Mouse (Mus musculus): Measurements from ENCODE around the gene Clspn. TPM values are rescaled to one million over a fixed set of nuclear protein-coding genes. Genes with fewer than 3 reads are reported as not detected.
A peak's percentile ranks its signal among the peaks of the same experiment; 100 is the strongest.

The Clspn gene
- polyA plus RNA-seq, 1 experiment from 2014 or later: 34.4 TPM

DNA sequence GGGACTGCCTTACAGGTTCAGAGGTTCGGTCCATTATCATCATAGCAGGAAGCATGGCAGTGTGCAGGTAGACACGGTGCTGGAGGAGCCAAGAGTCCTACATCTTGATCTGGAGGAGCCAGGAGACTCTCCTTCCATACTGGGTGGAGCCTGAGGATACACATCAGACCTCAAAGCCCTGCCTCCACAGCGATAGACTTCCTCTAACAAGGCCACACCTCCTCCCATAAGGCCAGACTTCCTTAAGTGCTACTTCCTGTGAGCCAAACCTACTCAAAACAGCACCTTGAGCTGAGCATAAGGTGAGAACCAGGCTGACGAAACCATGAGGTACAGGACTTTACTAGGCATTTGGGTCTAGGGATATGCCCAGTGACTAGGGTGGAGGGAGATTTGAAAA is 59.6 kb downstream of the Clspn start:
- Histone ChIP-seq H3K4me2 (no peak overlapping the region), H3K4me3 (no peak overlapping the region), H3K9me3 (no peaks in the 10 kb centered on the region), H3K36me3 (peaks cover 21% of the 10 kb centered on the region), H3K4me1 (peaks cover 11% of the 10 kb centered on the region), H3K27ac (no peak overlapping the region), H3K9ac (no peak overlapping the region), H3K27me3 (peaks cover 7% of the 10 kb centered on the region; the same call in 1 of the 2 replicates)
- no peak for ATAC-seq (ENCODE audit: insufficient number of reproducible peaks, low FRiP score, low TSS enrichment, low read depth)
- 84% methylated on average over 4 of the region's 4 CpGs for WGBS

DNA sequence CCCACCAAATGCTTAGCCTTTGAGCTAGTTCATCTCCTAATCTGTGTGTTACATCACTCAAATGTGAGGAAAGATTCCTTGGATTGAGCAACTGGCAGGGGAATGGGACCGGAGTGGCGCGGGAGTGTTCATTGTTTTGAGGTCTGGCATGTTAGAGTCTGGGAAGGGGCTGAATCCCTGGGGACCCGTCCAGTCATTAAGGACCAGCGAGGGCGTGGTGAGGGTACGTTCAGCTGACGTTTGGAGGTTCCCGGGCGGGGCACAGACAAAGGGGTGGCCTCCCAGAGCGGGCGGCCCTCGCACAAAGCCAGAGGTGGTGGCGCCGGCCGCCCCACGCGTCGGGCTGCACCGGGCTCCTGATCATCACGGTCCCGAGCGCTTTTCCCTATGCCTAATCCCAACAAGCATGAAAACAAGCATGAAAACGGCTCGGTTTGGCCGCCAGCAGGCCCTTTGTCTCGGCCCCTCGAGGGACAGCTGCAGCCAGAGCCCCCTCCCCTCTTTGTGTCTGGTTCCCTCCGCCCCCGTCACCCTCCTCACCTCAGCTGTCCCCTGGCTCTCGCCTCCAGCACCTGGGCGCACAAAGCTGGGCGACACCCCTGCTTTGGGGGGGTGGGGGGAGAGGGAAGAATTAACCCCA is 63.1 kb downstream of the Clspn start:
- ATAC-seq (ENCODE audit: insufficient number of reproducible peaks, low FRiP score, low TSS enrichment, low read depth): peak; percentile 42; the same call in 1 of the 2 replicates
- H3K27me3 ChIP-seq: peaks cover 7% of the 10 kb centered on the region; the same call in 1 of the 2 replicates
- peak overlapping the region; percentile 58 for H3K4me2 ChIP-seq
- H3K9ac ChIP-seq: 0 out of 2 replicates have a peak overlapping the region, but pooled peaks have one; percentile 14
- peaks cover 11% of the 10 kb centered on the region for H3K4me1 ChIP-seq
- H3K9me3 ChIP-seq: no peaks in the 10 kb centered on the region
- H3K36me3 ChIP-seq: 0 out of 2 replicates have a peak, but pooled peaks cover 2% of the 10 kb centered on the region
- 2% methylated on average over 33 of the region's 33 CpGs for WGBS
- no peak overlapping the region for H3K27ac ChIP-seq
- peak overlapping the region; percentile 29 for H3K4me3 ChIP-seq

DNA sequence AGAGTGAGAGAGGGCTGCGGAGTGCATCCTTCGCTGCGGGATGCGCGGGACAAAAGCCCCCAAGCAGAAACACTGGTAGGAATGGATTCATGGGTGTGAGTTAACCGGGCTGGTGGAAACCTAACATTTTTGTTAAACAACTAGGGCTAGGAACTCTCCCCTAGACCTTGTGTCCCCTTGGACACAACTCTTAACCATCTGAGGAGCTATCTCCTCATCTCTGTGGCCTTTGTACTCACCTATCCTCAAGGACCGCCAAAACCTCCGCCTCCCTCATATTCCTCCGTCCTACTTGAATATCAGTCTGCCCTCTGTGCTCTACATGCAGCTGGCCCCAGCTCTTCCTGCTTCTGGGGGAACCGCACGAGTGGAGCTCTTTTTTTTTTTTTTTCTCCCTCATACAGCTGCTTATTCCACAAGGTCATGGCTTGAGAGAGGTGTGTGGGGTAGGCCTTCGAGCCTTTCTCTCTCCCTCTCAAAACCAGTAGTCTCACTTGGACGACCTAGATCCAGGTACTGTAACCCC is 63.7 kb downstream of the Clspn start:
- H3K36me3 ChIP-seq: no peaks in the 10 kb centered on the region
- WGBS: 28% methylated on average over 13 of the region's 13 CpGs
- H3K4me1 ChIP-seq: peaks cover 11% of the 10 kb centered on the region
- no peak overlapping the region for H3K27ac ChIP-seq
- no peaks in the 10 kb centered on the region for H3K9me3 ChIP-seq
- H3K27me3 ChIP-seq: peaks cover 7% of the 10 kb centered on the region; the same call in 1 of the 2 replicates
- no peak overlapping the region for H3K9ac ChIP-seq
- ATAC-seq (ENCODE audit: insufficient number of reproducible peaks, low FRiP score, low TSS enrichment, low read depth): no peak
- H3K4me2 ChIP-seq: peak overlapping the region; percentile 58
- peak overlapping the region; percentile 29 for H3K4me3 ChIP-seq

DNA sequence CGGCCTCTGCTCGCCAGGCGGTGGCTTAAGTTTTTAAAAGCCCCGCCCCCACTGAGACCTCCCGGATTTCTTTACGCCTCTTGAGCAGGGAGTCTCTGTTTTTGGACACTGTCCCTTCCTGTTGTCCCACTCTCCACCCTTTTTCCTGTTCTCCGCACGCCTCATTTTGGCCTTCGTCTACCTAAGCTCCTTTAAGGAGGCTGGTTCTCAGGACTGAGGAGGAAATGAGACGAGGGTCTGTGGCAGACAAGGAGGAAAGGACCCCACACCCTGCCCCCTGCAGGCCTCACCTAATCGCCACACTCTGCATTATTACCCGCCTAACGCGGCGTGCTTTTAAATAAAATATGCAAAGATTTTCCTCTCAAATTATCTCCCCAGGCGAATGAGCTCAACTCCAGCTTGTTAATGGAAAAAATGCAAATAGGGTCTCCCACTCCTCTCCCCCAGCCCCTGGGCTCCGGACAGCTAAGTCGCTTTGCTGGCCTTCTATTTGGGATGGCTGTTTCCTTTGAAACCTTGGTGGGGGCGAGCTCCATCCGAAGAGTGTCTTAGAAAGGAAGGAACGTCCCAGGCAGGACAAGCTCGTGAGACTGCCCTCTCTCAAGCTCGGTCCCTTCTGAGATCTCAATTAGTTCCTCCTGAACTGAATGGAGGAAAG is 70.4 kb downstream of the Clspn start:
- Histone ChIP-seq H3K36me3 (no peaks in the 10 kb centered on the region), H3K4me2 (peak overlapping the region; percentile 42), H3K9ac (no peak overlapping the region), H3K27ac (no peak overlapping the region), H3K4me3 (peak overlapping the region; percentile 10; the same call in 1 of the 2 replicates), H3K4me1 (peaks cover 8% of the 10 kb centered on the region), H3K27me3 (no peaks in the 10 kb centered on the region), H3K9me3 (no peaks in the 10 kb centered on the region)
- no peak for ATAC-seq (ENCODE audit: insufficient number of reproducible peaks, low FRiP score, low TSS enrichment, low read depth)
- 3% methylated on average over 23 of the region's 23 CpGs for WGBS

DNA sequence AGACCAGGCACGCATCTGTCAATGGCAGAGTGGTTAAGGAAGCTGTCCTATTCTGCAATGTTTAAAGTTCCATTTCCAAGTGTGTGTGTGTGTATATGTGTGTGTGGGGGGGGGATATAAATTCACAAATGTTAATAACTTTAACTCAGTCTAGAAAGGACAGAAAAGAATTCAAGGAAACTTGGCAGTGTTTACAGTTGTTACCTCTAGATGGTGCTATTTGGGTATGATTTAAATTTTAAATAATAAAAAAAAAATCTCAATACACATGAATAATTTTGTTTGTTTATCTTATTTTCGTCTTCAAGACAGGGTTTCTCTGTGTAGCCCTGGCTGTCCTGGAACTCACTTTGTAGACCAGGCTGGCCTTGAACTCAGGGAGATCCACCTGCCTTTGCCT is 75.2 kb downstream of the Clspn start:
- H3K9ac ChIP-seq: no peak overlapping the region
- no peaks in the 10 kb centered on the region for H3K36me3 ChIP-seq
- H3K4me3 ChIP-seq: no peak overlapping the region
- no peak overlapping the region for H3K4me2 ChIP-seq
- peaks cover 15% of the 10 kb centered on the region for H3K27me3 ChIP-seq
- no peaks in the 10 kb centered on the region for H3K9me3 ChIP-seq
- no peak overlapping the region for H3K27ac ChIP-seq
- no peak for ATAC-seq (ENCODE audit: insufficient number of reproducible peaks, low FRiP score, low TSS enrichment, low read depth)
- 52% methylated on average over 2 of the region's 2 CpGs for WGBS
- H3K4me1 ChIP-seq: peaks cover 10% of the 10 kb centered on the region

DNA sequence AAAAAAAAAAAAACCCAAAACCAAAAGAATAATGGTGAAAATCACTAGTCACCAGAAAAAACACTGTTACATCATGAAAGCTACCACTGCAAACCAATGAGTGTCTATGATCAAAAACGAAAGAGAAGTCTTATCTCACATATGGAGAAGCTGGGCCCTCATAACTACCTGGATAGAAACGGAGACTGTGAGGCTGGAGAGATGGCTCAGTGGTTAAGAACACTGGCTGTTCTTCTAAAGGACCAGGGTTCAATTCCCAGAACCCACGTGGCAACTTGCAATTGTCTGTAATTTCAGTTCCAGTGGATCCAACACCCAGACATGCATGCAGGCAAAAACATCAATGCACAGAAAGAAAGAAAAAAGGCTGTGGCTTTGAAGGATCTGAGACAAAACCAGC is 75.9 kb downstream of the Clspn start:
- Histone ChIP-seq H3K36me3 (no peaks in the 10 kb centered on the region), H3K4me1 (peaks cover 4% of the 10 kb centered on the region; the same call in 1 of the 2 replicates), H3K4me3 (no peak overlapping the region), H3K9me3 (no peaks in the 10 kb centered on the region), H3K4me2 (no peak overlapping the region), H3K27me3 (peaks cover 18% of the 10 kb centered on the region), H3K9ac (no peak overlapping the region), H3K27ac (no peak overlapping the region)
- no peak for ATAC-seq (ENCODE audit: insufficient number of reproducible peaks, low FRiP score, low TSS enrichment, low read depth)
- 63% methylated on average over 3 of the region's 3 CpGs for WGBS

DNA sequence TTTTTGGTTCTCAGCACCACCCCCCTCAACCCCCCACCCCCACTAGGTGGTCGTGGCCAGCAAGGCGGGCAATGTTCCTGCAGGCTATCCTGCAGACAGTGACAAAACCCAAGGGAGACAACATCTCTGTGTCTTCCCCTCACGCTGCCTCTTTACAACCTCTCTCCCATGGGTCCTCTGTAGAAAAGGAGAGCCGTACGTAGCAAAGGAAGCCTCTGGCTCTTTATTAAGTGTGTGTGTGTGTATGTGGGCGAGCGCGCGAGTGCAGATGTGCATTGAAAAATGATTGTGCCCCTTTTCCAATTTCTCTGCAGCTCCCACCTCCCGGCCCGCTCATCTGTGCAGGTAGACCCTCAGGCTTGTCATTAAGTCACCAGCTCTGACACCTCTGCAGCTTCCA is 79.6 kb downstream of the Clspn start:
- no peaks in the 10 kb centered on the region for H3K36me3 ChIP-seq
- H3K27me3 ChIP-seq: peaks cover 27% of the 10 kb centered on the region
- no peaks in the 10 kb centered on the region for H3K9me3 ChIP-seq
- no peak overlapping the region for H3K4me3 ChIP-seq
- H3K9ac ChIP-seq: no peak overlapping the region
- H3K4me1 ChIP-seq: peaks cover 4% of the 10 kb centered on the region; the same call in 1 of the 2 replicates
- no peak overlapping the region for H3K27ac ChIP-seq
- ATAC-seq (ENCODE audit: insufficient number of reproducible peaks, low FRiP score, low TSS enrichment, low read depth): no peak
- no peak overlapping the region for H3K4me2 ChIP-seq
- 22% methylated on average over 11 of the region's 11 CpGs for WGBS

DNA sequence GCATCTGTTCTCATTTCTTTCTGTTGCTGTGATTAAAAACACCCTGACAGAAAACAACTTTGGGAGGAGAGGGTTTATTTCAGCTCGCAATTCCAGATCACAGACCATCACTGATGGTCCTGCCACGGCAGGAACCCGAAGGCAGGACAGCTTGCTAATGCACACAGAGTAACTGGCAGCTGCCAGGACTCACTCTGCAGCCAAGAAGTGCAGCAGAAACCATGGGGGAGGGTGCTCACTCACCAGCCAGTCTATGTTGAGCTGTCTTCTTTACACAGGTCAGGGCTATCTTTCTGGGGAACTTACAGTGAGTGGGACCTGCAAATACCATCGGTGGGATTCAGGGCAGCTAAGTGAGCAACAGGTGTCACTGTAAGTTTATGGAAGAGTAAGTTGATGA is 80.7 kb downstream of the Clspn start:
- Histone ChIP-seq H3K4me3 (no peak overlapping the region), H3K9ac (no peak overlapping the region), H3K4me1 (peaks cover 4% of the 10 kb centered on the region; the same call in 1 of the 2 replicates), H3K27me3 (peaks cover 27% of the 10 kb centered on the region), H3K36me3 (no peaks in the 10 kb centered on the region), H3K4me2 (no peak overlapping the region), H3K9me3 (no peaks in the 10 kb centered on the region), H3K27ac (no peak overlapping the region)
- 67% methylated on average over 4 of the region's 4 CpGs for WGBS
- no peak for ATAC-seq (ENCODE audit: insufficient number of reproducible peaks, low FRiP score, low TSS enrichment, low read depth)

DNA sequence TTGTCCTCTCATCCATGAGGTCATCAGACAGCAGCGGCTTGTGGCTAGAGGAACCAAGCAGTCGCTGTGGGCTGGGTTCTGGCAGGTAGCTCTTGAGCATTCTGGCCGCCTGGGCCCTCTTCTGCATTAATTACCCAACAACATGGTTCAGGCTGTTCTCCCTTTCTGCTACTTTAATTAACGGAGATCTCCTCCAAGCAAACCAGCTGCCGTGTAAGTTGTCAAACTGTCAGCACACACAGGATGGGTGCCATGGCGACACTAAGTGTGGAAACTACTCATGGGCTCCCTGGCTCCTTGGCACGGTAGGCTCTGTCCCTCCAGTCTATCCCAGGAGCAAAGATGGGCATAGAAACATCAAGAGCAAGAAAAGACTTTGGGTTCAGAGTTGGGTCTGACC is 82.6 kb downstream of the Clspn start:
- Histone ChIP-seq H3K27me3 (peaks cover 27% of the 10 kb centered on the region), H3K4me2 (no peak overlapping the region), H3K9me3 (no peaks in the 10 kb centered on the region), H3K4me3 (no peak overlapping the region), H3K9ac (no peak overlapping the region), H3K27ac (no peak overlapping the region), H3K4me1 (peaks cover 4% of the 10 kb centered on the region; the same call in 1 of the 2 replicates), H3K36me3 (no peaks in the 10 kb centered on the region)
- WGBS: 49% methylated on average over 7 of the region's 7 CpGs
- ATAC-seq (ENCODE audit: insufficient number of reproducible peaks, low FRiP score, low TSS enrichment, low read depth): no peak

DNA sequence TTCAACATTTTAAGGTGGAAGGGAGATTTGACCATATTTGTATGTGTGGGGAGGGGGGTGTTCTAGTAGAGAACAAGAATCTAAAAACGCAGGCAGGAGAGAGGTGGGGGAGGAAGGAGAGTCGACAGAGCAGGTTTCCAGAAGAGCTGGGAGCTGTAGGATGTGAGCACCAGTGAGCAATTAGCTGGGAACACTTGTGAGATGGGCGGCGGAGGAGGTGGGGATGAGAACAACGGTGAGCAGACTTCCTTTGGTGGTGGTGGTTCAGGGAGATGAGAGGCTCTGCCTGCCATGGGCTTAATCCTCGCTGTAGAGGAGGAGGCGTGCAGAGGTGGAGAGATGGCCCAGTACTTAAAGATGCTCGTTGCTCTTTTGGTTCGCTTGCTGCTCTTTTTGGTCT is 85.2 kb downstream of the Clspn start:
- Histone ChIP-seq H3K9ac (no peak overlapping the region), H3K27me3 (peaks cover 13% of the 10 kb centered on the region; the same call in 1 of the 2 replicates), H3K9me3 (no peaks in the 10 kb centered on the region), H3K4me3 (no peak overlapping the region), H3K4me2 (no peak overlapping the region), H3K4me1 (no peaks in the 10 kb centered on the region), H3K36me3 (no peaks in the 10 kb centered on the region), H3K27ac (no peak overlapping the region)
- 46% methylated on average over 9 of the region's 9 CpGs for WGBS
- no peak for ATAC-seq (ENCODE audit: insufficient number of reproducible peaks, low FRiP score, low TSS enrichment, low read depth)
